Mouse (Mus musculus): Measurements from ENCODE around the gene Cltc. TPM values are rescaled to one million over a fixed set of nuclear protein-coding genes. Genes with fewer than 3 reads are reported as not detected.
A peak's percentile ranks its signal among the peaks of the same experiment; 100 is the strongest.

Cltc gene
- polyA plus RNA-seq, 1 experiment: 97.4 TPM

GRCm38 (mm10) chr11:86683395-86684125, 73.8 kb downstream of the Cltc start, which contains the start of the genes Vmp1 and Ptrh2:
TSS of gene Vmp1 (minus strand) at chr11:86683836.
TSS of gene Ptrh2 (plus strand) at chr11:86683985.
- DNase-seq (ENCODE audit: low read depth): peak; percentile 79

GRCm38 (mm10) chr11:86682861-86683260, 74.5 kb downstream of the Cltc start:
- DNase-seq (ENCODE audit: low read depth): no peak

GRCm38 (mm10) chr11:86681423-86681822, 75.9 kb downstream of the Cltc start:
- DNase-seq (ENCODE audit: low read depth): no peak

- DNase-seq (ENCODE audit: low read depth): no peak
Measured at GRCm38 (mm10) chr11:86680729-86681128, 76.6 kb downstream of the Cltc start.

DNA sequence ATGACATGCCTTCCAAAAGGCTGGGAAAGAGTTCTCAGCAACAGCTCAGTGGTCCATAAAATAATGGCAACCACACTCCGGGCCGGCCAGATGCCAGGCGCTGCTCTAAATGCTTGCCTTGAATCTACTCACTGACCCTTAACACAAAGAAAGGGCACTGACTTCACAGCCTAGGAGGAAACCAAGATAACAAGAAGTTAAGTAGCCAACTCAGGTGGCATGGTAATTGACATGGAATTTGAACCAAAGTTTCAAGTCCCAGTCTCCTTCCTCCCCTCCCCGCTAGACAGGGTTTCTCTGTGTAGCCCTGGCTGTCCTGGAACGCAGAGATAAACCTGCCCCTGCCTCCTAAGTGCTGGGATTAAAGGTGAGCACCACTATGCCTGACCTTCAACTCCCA, 78.4 kb downstream of the Cltc start:
- DNase-seq (ENCODE audit: low read depth): no peak

DNA sequence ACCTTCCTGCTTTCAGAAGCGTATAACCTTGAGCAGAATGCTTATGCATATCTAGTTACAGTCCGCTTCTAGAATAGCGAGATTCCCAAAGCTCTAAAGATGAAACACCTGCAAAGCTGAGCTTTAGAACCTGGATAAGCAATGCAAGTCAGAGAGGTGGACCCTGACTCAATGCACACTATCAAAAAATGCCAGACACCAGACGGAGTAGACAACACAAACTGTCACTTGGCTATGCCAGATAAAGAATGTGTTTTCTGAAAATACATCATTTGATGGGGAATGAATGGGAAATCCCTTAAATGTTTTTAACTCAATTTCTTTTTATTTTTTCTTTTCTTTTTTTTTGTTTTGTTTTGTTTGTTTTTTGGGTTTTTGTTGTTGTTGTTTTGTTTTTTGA, 81.8 kb downstream of the Cltc start:
- DNase-seq (ENCODE audit: low read depth): no peak

- DNase-seq (ENCODE audit: low read depth): no peak
Measured at GRCm38 (mm10) chr11:86672772-86673171, 84.6 kb downstream of the Cltc start.

DNA sequence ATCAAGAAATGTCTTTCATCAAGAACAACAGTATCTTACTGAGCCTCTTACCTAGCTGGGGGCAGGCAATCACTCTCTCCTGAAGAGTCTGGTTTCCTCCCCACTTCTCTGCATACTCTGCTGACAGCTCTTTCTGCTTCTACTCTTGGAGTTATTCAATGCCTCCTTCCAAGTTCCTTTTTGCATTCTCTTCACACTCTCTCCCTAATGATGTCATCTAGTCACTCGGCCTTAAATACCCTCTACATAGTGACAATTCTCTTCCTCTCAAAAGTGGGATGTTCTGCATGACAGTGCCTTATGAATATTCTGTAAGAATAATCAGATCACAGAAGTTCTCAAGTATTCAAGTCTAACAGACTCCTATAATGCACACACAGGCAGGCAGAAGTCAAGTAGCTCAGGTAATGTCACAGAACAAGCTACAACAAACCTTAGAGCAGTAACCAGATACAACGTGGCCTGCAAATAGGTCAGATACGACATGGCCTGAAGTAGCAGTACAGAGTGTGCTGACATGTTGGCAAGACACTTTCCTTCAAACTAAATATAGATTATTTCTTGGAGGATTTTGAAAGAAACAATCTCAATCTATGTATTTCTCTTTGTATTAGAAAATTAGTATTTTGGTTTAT, 86.2 kb downstream of the Cltc start:
- no peak for DNase-seq (ENCODE audit: low read depth)

- DNase-seq (ENCODE audit: low read depth): no peak
Measured at GRCm38 (mm10) chr11:86668169-86668568, 89.2 kb downstream of the Cltc start.

GRCm38 (mm10) chr11:86667553-86667952, 89.8 kb downstream of the Cltc start:
- no peak for DNase-seq (ENCODE audit: low read depth)

DNA sequence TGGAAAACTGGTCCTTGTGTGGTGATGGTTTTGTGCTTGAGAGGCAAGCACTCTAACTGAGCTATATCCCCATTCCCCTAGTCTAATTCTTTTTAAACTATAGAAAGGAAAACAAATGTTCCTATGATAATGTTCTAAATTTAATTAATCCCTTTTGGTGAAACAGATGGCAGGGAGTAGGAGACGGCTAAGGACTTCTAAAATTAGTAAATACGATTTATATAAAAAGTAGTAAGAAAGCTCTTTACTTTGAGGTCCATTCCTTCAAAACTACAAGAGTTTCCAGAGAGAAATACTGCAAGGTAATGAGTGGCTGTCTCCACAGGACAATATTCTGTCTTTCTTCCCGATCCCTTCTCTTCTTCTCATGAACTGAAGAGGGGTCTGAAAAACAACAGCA, 93.0 kb downstream of the Cltc start:
- DNase-seq (ENCODE audit: low read depth): no peak

DNA sequence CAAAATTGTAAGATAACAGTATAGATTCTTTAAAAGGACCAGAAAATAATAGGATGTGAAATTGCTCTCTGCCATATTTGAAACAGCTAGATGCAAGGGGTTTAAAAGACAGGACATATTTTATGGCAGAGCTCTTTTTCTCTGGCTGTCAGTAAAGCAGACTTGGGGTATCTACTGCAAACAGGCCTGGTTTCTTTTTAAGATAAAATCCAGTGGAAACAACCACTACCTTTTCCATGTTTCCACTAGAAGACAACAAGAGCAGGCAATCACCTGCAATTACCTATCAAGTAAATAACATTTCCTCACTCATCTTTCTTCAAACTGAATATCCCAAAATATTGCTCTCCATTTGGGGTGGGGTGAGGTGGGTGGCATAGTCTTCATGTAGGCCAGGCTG, 93.4 kb downstream of the Cltc start:
- DNase-seq (ENCODE audit: low read depth): no peak

DNA sequence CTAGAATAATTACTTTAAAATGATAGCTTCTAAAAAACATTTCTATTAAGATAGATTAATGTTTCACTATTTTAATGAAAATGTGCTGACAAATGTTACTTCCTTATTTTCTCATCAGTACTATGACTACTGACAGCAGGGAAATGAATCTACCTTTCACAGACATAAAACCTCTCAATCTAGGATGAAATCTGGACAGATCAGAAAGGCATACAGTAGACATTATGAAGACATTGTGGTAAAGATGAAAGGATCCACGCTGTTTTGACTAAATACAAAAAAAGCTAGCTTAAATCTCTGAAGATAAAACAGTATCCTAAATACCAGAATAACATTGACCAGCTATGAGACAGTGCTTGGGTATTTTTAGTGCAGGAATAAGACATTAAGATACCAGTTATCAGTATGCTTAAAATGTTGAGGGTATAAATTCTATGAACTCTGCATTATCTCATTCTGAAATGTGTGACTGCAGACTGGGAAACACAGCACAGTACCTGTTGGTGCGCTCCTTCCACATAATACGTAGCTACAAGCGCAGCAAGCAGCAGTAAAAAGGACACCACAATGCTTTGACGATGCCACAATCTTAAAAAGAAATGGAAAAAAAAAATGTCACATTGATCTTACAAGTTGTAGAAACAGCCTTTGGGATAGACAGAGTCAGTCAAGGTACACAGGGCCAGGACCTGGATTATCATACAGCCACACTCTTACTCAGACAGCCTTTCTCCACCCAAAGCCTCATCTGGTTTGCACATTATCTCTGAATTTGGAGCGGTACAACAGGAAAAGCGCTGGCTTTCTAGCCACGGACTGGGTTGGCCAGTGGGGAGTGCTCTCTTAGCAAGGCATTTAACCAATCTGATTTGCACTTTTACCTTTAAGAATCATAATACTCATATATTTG, 94.1 kb downstream of the Cltc start:
- no peak for DNase-seq (ENCODE audit: low read depth)

- DNase-seq (ENCODE audit: low read depth): no peak
Measured at GRCm38 (mm10) chr11:86657863-86658262, 99.5 kb downstream of the Cltc start.

GRCm38 (mm10) chr11:86656849-86657567, 100.4 kb downstream of the Cltc start:
- no peak for DNase-seq (ENCODE audit: low read depth)

GRCm38 (mm10) chr11:86655671-86656070, 101.7 kb downstream of the Cltc start:
- no peak for DNase-seq (ENCODE audit: low read depth)

DNA sequence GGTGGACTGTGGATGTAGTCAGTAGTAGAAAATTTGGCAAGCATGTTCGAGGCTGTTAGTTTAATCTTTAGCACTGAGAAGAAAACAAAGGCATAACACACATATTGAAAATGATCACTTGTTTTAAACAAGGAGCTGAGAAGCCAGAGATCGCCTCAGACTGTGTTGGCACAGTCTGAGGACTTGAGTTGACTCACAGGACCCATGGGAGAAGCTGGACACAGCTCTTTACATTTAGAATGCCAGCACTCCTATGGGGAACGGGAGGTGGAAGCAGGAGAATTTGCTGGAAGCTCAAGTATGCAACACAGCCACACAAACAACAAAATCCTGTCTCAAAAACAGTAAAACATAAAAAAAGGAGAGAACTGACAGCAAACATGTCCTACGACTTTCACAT, 103.3 kb downstream of the Cltc start:
- DNase-seq (ENCODE audit: low read depth): no peak

- no peak for DNase-seq (ENCODE audit: low read depth)
Measured at GRCm38 (mm10) chr11:86653446-86653845, 103.9 kb downstream of the Cltc start.

DNA sequence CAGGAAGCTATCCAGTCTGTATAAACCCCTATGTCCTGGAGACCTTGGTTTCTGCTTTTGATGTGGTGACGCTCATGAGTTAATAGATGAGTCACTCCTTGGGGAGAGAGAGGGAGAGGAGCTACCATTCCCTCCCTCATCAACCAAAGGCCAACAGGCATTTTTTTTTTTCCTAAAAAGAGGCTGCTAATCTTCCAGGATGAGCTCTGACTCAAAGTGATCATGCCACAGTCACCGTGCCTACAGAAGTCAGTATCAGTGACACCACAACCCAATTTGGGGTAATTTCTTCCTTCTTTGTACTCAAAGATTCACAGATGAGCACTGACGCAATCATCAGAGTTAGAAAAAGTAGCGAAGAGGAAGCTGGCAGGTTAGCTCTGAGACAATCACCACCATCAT, 104.8 kb downstream of the Cltc start:
- DNase-seq (ENCODE audit: low read depth): no peak

DNA sequence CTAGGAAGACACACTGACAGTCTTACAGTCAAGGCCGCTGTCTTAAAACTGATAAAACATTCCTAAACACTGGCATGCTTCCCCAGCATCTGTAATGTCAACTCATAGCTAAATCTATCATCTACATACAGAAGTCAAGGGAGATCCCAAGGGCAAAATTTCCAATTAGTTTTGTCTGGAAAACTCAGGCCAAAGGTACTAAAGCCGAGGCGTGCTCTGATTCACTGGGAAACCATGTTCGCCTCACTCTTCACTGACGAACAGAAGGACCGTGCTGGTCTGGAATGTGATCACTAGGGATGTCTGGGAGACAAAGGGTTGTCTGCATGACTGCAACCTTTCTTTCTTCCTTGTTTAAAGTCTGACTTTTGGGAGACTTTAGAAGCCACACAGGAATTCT, 106.7 kb downstream of the Cltc start:
- no peak for DNase-seq (ENCODE audit: low read depth)

DNA sequence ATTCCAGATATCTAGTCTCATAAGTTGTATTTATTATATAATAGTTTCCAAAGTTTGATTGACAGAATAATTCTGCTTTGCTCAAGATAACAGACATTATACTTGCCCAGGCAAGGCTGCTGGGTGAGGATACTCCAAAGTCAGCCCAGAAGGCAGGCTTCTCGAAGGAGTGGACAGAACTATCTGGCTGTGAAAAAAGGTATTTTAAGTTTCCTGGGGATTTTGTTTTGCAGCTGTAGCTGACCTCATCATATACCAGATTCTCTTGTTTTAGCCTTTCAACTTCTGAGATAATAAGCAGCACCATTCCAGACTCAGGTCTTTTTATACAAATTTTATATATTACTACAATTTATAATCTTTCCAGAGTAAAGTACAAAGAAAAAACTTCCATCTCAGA, 107.8 kb downstream of the Cltc start:
- DNase-seq (ENCODE audit: low read depth): no peak

All from gonadal fat pad, adult 2 months (tissue).